In the genomic region with DNA sequence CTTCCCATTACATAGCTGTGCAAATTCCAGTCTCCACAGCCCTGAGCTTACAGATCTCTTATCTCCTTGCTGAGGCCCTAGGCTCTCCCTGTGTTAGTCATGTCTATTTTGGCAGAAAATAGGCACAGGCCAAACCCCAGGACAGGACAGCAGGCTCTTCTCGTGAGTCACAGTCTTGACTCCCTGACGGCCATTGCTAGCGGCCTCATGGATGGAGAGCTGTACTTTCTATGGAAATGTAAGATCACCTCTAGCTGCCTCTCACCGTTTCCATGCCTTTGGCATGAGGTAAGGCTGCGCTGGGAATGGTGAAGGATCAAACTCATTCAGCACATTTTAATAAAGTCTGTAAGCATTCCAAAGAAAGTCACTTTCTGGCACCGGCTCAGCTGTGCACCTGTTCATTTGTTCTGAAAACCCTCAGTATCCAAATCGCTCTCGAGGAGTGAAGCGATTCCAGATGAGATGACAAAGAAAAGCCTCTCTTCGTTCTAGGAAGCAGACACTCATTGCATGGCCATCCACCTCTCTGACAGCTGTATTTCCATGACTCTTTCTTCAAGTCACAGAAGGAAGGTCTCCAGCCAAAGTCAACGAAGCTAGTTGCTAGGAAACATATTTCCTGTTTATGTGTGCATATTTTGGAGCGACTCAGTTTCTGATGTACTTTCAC, we compare ENCODE assay signal across 9 mouse cellular contexts.
DNase-seq lines count a peak whose midpoint lies in the region; ATAC-seq lines count a peak whose summit lies in the region.
"Had no signal": no experiment of that assay in that cellular context is flagged by ENCODE, and none has a peak within 500 bp of the region (broad histone marks: within the 10 kb centered on the region; RNA-seq: fewer than 3 reads in every experiment).

No protein-coding gene starts in this region.

- ATAC-seq in kidney, embryonic 14.5 days (ENCODE audit: low FRiP score, low TSS enrichment) = 0 out of 2 replicates have a peak, but pooled peaks have one; percentile 17
- ATAC-seq in megakaryocyte-erythroid progenitor cell, adult 5-6 weeks (replicated peaks; ENCODE audit: low FRiP score, low TSS enrichment, poor library complexity, severe bottlenecking) = peak; percentile 60

- H3K27ac ChIP-seq in kidney, embryonic 14.5 days (ENCODE audit: low read depth, low read length) = peak overlapping the region; percentile 24; the same call in 1 of the 2 replicates
- H3K27ac ChIP-seq: liver, embryonic 14.5 days had no signal

- peaks cover 33% of the 10 kb centered on the region for H3K4me1 ChIP-seq in kidney, embryonic 14.5 days (ENCODE audit: control insufficient read depth, insufficient read depth, low read length)

- no peaks in the 10 kb centered on the region for H3K36me3 ChIP-seq in kidney, embryonic 14.5 days (ENCODE audit: control insufficient read depth, insufficient read depth, low read length)

- H3K4me3 ChIP-seq in kidney, embryonic 14.5 days (ENCODE audit: low read length) = no peak overlapping the region

- DNase-seq in left cerebral cortex, postnatal 4 days = peak; percentile 6
- DNase-seq in left cerebral cortex, postnatal 10 days (ENCODE audit: extremely low spot score in 1 of 2, low spot score in 2 of 2) = no peak
- DNase-seq in adrenal gland, postnatal 14 days = peak; percentile 67
- DNase-seq in heart, adult 18-20 months = peak; percentile 75 to 85
- DNase-seq in layer of hippocampus, adult 9-10 months (ENCODE audit: low spot score) = no peak
- no peak for DNase-seq in layer of hippocampus, postnatal 10 days (ENCODE audit: low spot score in 2 of 2)

- intact Hi-C loops in left cerebral cortex, postnatal 4 days (cut with DNase I) = no loop called here
- intact Hi-C loops in left cerebral cortex, postnatal 10 days (cut with DNase I) = no loop called here

- H3K4me2 ChIP-seq in kidney, embryonic 14.5 days (replicated peaks; ENCODE audit: low read depth, low read length) = no peak overlapping the region

- no peaks in the 10 kb centered on the region for H3K27me3 ChIP-seq in kidney, embryonic 14.5 days (ENCODE audit: control insufficient read depth, insufficient read depth, low read length)

- H3K9ac ChIP-seq in kidney, embryonic 14.5 days (ENCODE audit: low read depth, low read length) = no peak overlapping the region
- H3K9ac ChIP-seq: liver, embryonic 14.5 days had no signal

- 69% methylated on average over 12 of the region's 12 CpGs for WGBS in kidney, embryonic 14.5 days

- H3K9me3 ChIP-seq in kidney, embryonic 14.5 days (ENCODE audit: control insufficient read depth, low read length) = no peaks in the 10 kb centered on the region

Comparison
In these comparisons a context has a peak if more than half of its experiments do, and no peak if none do; other contexts are left out.
1. DNase-seq: peak in left cerebral cortex, postnatal 4 days (single experiment), adrenal gland, postnatal 14 days (single experiment) and heart, adult 18-20 months (2 of 2); none in left cerebral cortex, postnatal 10 days (0 of 2), layer of hippocampus, adult 9-10 months (single experiment) and layer of hippocampus, postnatal 10 days (0 of 2).